Mouse (Mus musculus) lung, postnatal 10 days (tissue): ENCODE measurements around the gene Zfp735.

Experiments used
- DNase-seq: peaks from one replicate; pipeline ENCODE4 v3.0.0; 2021

Zfp735 gene

DNA sequence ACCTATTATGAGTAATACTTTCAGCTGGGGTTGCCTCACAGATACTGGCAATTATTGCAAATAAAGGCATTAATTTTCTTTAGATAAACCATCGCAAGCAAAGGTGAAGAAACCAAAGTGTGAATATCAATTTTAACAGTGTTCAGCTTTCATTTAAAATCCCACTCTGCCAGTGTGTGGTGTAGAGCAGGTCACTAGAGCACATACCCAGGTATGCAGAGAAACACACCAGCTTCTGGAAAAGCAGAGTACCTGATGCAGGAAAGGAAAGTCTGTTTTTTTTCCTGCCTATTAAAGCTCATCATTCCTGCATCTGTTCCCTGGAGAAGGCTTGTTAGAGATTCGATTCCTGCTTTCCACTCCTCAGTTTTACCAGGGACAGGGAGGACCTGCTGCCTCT, at the start of gene Zfp735:
Gene Zfp735 (plus strand): TSS at position 301 of the 400 bp plus-strand sequence.
- no peak for DNase-seq

DNA sequence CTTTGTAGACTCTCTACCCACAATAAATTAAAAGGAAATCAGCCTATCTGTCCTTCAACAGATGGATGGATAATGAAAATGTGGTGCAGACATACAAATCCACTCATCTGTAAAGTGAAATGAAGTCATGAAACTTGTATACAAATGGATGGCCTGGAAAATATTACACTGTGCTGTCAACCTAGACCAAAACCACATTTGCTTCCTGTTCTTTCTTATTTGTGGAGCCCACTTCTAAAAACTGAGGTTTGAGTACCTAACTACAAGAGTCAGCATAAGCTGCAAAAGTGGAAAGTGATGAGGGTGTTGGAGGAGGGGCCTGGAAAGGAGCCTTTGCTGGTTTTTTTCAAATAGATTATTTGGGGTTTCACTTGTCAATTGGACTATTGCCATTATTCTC, 70.5 kb downstream of the Zfp735 start:
- no peak for DNase-seq
